Mouse (Mus musculus): ENCODE measurements around the gene Zfp317.
A peak's percentile ranks its signal among the peaks of the same experiment; 100 is the strongest.
"Not testable (repeated sequence)": the region's sequence is repeated elsewhere in the genome, so short reads cannot be mapped to it uniquely, and the experiment has no call there.

The Zfp317 gene

GRCm38 (mm10) chr9:19621843-19622822, at the start of gene Zfp317:
Gene Zfp317, plus strand, starts transcription at chr9:19622102.
- peak; percentile 99 for DNase-seq (ENCODE audit: extremely low read depth, low read depth, low spot score)

GRCm38 (mm10) chr9:19582317-19582716, 39.6 kb upstream of the Zfp317 start, which contains the start of gene Olfr855:
Gene Olfr855, plus strand, starts transcription at chr9:19582617.
- DNase-seq (ENCODE audit: extremely low read depth, low read depth, low spot score) = no peak

GRCm38 (mm10) chr9:19621297-19621696, 605 bp upstream of the Zfp317 start:
- no peak for DNase-seq (ENCODE audit: extremely low read depth, low read depth, low spot score)

GRCm38 (mm10) chr9:19629574-19629973, 7.7 kb downstream of the Zfp317 start:
- DNase-seq (ENCODE audit: extremely low read depth, low read depth, low spot score) = no peak

GRCm38 (mm10) chr9:19645193-19645592, 23.3 kb downstream of the Zfp317 start:
- no peak for DNase-seq (ENCODE audit: extremely low read depth, low read depth, low spot score)

GRCm38 (mm10) chr9:19690281-19690680, 68.4 kb downstream of the Zfp317 start:
- DNase-seq (ENCODE audit: extremely low read depth, low read depth, low spot score) = no peak

GRCm38 (mm10) chr9:19691426-19691825, 69.5 kb downstream of the Zfp317 start:
- DNase-seq (ENCODE audit: extremely low read depth, low read depth, low spot score) = no peak

- no peak for DNase-seq (ENCODE audit: extremely low read depth, low read depth, low spot score)
Observed at GRCm38 (mm10) chr9:19692430-19692829, 70.5 kb downstream of the Zfp317 start.

- DNase-seq (ENCODE audit: extremely low read depth, low read depth, low spot score) = not testable (repeated sequence)
Observed at GRCm38 (mm10) chr9:19694285-19694684, 72.4 kb downstream of the Zfp317 start.

- DNase-seq (ENCODE audit: extremely low read depth, low read depth, low spot score) = not testable (repeated sequence)
Observed at GRCm38 (mm10) chr9:19694898-19695379, 73.0 kb downstream of the Zfp317 start.
